Mouse (Mus musculus): Measurements from ENCODE around the gene Tnip3. TPM values are rescaled to one million over a fixed set of nuclear protein-coding genes. Genes with fewer than 3 reads are reported as not detected.
A peak's percentile ranks its signal among the peaks of the same experiment; 100 is the strongest.

Gene Tnip3
- total RNA-seq, 2 experiments from 2014 or later = 0.07 TPM; not detected in 1

DNA sequence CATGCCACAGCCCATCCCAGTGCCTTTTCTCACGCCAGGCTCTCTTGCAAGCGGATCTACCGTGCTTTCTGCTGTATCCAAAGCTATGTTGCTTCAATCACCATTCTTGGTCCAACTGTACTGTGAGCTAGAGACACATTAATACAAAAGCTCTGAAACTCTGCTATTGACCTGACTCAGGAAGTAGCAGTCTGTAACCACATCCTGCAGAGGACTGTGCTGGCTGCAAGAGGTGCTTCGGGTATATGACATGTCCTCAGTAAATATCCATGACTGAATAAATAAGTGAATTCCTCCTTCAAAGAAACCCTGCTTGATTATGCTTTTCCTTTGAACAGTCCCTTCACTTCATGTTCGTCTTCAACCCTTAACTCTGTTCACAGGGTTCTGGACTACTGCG lies 122.6 kb downstream of the Tnip3 start:
- DNase-seq = no peak

DNA sequence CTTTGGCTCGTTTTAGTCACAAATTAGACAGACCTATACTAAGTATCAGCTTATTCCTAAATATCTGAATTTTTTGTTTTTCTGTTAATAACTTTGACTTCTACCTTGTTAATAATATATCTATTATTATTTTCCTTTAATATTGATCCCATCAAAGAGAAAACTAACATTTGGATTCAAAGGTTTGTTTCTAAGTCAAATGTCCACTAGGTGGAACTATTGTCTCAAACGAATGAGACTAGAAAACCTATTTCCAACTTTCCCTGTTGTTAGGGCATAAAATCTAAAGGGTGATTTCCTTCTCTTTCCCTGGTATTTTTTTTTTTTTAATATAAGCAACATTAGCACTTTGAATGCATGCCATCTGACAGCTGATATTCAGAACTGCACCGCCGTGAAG lies 126.3 kb downstream of the Tnip3 start:
- DNase-seq = no peak

DNA sequence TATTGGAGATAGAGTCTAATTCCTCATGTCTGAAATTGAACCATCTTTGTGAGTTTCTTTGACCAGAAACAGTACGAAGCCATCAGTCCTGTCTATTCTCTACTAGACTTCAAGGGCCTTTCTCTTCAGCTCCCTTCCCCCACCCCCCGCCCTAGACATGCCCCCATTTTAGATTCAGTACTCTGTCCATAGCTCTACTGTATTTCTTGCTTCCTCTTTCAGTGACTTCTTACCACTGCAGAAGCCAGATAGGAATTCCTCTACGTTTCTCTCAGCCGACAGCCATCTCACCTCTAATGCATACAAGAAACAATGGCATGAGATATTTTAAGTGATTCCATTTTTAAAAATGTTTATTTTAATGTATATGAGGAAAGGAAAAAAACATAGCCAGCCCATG lies 136.2 kb downstream of the Tnip3 start:
- DNase-seq = no peak

DNA sequence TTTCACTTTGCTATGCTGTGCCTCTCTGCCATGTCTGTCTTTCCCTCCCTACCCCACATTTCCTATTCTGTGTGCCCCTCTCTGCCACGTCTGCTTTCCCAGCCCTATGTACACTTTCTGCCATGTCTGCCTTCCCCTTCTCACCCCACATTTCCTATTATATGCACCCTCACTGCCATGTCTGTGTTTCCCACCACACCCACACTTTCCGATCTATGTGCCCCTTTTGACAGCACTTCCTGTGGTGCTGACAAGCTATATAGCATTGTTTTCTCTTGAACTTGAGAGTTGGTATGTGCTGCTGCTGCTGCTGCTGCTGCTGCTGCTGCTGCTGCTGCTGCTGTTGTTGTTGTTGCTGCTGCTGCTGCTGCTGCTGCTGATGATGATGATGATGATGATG lies 136.9 kb downstream of the Tnip3 start:
- DNase-seq = no peak

DNA sequence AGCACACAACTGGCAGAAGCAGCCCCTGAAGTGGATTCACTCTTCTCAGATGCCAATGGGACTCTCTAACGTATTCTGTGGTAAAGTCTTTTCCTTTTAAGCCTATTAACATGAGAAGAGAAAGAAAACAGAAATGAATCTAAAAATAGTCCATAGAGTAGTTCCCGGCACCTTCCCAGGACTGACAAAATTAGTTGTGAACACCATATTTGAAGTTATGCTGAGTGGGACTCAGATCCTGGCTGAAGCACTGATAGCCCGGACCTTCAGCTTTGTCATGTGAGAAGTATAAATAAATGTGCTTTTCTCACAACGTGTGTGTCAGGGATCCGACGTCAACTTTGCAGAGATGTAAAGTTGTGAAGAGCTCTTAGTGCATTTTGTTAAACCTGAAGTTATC lies 138.9 kb downstream of the Tnip3 start:
- no peak for DNase-seq

DNA sequence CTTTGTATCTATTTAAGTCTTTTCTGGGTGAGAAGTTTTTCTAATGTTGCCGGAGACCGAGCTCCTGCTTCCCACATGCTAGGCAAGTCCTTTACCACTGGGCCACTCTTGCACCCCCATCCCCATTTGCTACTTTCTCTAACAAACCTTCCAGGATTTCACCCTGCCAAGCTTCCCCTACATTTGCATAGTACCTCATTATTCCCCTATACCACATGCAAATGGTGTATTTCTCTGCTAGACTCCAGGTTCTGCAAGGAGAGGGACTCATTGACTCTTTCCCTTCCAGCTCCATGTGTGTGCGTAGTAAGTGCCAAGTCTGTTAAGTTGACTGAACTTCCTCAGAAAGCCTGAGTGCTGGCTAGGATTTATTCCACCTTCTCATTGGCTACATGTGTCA lies 141.2 kb downstream of the Tnip3 start:
- no peak for DNase-seq

DNA sequence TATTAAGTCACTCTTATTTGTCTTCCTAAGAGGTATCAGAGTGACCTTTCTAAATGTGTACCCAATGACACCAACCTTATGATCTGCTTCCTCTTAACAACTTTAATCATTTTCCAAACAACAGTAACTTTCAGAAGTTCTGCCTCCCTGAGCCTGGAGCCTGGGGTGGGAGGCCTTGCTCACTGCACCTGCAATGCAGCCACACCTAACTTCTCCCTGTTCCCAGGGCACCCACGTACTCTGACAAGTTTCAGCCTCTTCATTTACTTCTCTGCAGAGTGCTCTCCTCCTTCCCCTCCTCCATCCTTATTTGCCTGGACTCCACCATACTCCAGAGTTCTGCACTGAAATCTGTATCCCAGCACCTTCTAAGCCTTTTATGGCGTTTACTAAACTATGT lies 144.9 kb downstream of the Tnip3 start:
- no peak for DNase-seq

DNA sequence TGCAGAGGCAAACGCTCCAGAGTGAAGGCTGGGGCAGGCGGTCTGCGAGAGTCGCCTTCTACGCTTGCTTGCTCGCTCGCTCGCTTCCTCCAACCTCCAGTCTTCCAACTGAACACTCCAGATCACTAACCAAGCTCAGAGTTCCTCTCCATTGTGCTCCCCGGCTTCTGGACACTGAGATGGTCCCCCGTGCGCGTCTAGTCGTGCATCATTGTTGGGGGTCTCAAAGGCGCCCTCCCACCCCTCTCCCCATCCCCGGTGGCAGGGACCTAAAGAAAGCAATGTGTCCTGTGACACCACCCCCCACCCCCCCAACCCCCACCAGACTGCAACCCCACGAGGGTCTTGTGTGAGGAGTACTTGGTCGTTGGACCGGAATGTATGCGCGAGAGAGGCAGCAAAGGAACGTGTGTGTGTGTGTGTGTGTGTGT lies 145.9 kb downstream of the Tnip3 start:
- peak; percentile 28 for DNase-seq

DNA sequence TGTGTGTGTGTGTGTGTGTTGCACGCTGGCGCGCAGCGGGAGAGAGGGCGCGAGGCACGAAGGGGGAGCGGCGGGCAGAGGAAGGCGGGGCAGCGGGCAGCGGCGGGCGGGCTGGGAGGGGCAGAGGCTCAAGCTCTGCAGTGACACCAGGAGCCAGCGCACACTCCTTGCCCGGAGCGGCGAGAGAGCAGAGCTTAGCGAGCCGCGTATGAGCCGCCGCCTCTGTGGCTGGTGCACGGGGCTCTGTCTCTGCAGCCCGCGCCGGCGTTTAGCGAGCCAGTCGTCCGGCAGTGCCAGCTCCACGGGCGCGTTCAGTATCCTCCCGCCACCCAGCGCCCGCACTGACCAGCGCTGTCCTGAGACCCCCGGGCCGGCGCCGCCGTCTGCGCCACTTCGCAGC lies 146.3 kb downstream of the Tnip3 start, which contains the start of gene Ndnf:
Gene Ndnf, plus strand, starts transcription at position 140 of the 400 bp plus-strand sequence.
- DNase-seq = peak; percentile 69

DNA sequence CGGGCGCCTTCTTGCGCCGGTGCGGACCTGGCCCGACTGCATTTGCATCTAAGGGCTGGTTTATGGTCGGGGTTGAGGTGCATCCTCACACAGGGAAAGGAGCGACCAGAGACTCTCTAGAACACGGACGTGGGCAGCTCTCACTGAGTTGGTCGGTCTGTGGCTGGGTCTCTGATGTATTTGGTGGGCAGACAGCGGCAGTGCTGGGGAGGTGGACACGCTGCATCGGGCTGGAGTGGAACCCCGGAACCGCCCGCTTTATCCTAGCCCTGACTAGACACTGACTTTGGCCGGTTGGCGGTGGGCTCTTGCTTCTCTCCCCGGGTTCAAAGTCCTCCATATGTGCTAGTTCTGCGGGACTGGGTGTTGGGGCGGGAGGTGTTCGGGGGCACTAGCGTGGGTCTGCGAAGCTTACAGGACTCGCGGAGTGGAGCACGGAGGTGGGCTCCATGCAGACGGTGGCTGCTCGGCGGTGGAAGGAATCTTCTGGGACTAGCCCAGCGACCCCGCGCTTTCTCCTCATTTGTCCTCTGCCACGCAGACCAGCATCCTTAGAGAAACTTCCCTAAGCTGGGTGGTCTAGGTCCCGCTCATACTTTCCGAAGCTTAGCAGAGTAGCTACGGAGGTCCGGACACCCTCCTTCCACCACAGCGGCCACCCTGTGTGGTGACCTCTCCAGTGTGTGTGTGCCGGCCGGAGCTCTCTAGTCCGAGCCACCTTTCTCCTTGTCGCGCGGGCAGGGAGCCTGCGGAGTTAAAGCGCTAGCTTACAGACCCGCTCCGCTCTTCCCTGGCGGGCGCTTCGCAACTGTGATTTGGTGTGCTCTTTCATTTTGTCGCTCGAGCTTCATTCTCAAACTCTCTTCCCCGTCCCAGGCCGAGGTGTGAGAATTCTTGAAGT lies 147.3 kb downstream of the Tnip3 start:
- peak; percentile 39 for DNase-seq

Other genes starting within 250 kb of the Tnip3 start
- gene C130060K24Rik, start 144.2 kb upstream of the Tnip3 start, total RNA-seq (2021) = not detected
- 1 to 10 TPM; 1.2 to 1.6 TPM for gene Ndnf, start 146.3 kb downstream of the Tnip3 start, total RNA-seq (2021)